Mouse (Mus musculus): ENCODE data around the gene Rhox2b.
"Not testable (repeated sequence)": the region's sequence is repeated elsewhere in the genome, so short reads cannot be mapped to it uniquely, and the experiment has no call there.

Rhox2b gene

DNA sequence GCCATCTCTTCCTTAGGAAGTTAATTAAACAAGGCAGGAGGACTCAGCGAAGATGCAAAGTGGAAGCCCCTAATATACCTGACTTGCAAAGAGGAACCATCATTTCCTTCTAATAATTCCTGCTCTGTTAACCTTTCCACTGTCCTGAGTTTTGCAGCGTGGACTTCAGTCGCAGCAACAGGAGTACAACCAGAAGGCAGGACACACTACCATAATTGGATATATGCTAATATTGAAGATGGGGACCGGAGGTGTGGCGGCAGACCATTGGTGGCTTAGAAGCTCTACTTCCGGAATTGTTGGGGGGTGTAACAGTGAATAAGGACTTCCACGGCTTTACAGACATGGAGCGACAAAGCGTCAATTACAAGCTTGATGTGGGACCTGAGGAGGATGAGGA, at the start of gene Rhox2b:
Gene Rhox2b, plus strand, starts transcription at position 301 of the 400 bp plus-strand sequence.
- not testable (repeated sequence) for DNase-seq

GRCm38 (mm10) chrX:37379728-37380127, 32.1 kb upstream of the Rhox2b start, which contains the start of gene Rhox3a2:
Gene Rhox3a2 (plus strand): TSS chrX:37380028.
- DNase-seq = not testable (repeated sequence)

- not testable (repeated sequence) for DNase-seq
Observed at GRCm38 (mm10) chrX:37390548-37390947, 21.3 kb upstream of the Rhox2b start, which contains the start of gene Rhox4a2. Gene Rhox4a2 (plus strand): TSS chrX:37390848.

DNA sequence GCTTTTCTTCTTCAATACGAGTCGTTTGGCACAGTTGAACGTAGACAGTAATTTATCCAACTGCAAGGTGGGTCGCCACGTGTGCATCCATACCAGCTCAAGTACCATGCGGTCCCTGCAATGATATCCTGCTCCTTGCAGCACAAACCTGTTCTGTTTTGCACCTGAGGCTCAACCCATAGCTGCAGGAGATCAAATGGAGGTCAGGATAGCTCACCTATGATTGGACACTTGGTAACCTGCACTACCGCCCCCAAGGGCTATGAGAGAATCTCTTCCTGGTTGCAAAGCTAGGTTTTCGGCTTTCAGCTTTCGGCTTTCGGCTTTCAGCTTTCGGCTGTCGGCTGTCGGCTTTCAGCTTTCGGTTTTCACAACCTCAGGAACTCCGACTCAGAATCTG, 20.3 kb downstream of the Rhox2b start, which contains the start of gene Rhox4b:
Gene Rhox4b, plus strand, starts transcription at position 301 of the 400 bp plus-strand sequence.
- not testable (repeated sequence) for DNase-seq

GRCm38 (mm10) chrX:37453380-37453779, 41.5 kb downstream of the Rhox2b start, which contains the start of gene Rhox2c:
Gene Rhox2c (plus strand): TSS chrX:37453680.
- not testable (repeated sequence) for DNase-seq

DNA sequence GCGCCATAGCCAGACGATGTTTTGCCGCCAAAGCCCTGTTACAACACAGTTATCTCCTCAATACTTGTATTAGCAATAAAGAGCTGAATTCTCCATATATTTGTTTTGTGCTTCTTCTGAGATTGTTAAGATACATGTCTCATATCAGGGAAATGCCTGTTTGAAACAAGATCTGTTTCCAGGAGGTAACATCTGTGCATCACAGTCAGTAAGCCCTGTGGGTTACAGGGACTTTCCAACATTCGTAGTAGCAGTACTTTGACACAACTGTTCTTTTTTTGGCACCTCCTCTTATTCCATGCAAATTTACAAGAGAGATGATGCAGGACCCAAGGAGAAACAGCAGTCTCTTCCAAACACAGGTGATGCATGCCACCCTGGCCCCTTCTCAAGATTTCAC, 46.4 kb downstream of the Rhox2b start, which contains the start of gene Rhox3c:
Gene Rhox3c, plus strand, starts transcription at position 301 of the 400 bp plus-strand sequence.
- not testable (repeated sequence) for DNase-seq
